Mouse (Mus musculus) macrophage (primary cell): Measurements from ENCODE around the gene Cdc25b. TPM values are rescaled to one million over a fixed set of nuclear protein-coding genes. Genes with fewer than 3 reads are reported as not detected.

Experiments
- H3K27ac ChIP-seq: fragments of 350-480 bp; formaldehyde crosslinking; 2 replicates; pipeline ENCODE4 v1.9.0; 2021
- H3K36me3 ChIP-seq: fragments of 350-480 bp; formaldehyde crosslinking; 2 replicates; pipeline ENCODE4 v1.9.0; 2021; ENCODE audit errors: inconsistent target
- H3K4me3 ChIP-seq: fragments of 350-480 bp; formaldehyde crosslinking; 2 replicates; pipeline ENCODE4 v1.9.0; 2021; ENCODE audit errors: inconsistent target
- H3K79me2 ChIP-seq: fragments of 350-480 bp; formaldehyde crosslinking; 2 replicates; pipeline ENCODE4 v1.9.0; 2021; ENCODE audit errors: inconsistent target
- WGBS: methylation state at CpG from one replicate; pipeline ENCODE4 v1.1.7; 2026; ENCODE audit warnings: inconsistent platforms; ENCODE audit not compliant: missing documents; 5-methylcytosine and 5-hydroxymethylcytosine counted together
- polyA plus RNA-seq: library from polyadenylated mRNA; stranded (reverse); fragments of 250-400 nt; gene quantifications from 3 replicates; pipeline ENCODE4 v1.2.4, GENCODE M21; 2018; ENCODE audit warnings: inconsistent platforms

Cdc25b gene
- polyA plus RNA-seq, 1 experiment from 2014 or later: 9.4 TPM

GRCm38 (mm10) chr2:131191005-131191390 is 4.2 kb downstream of the Cdc25b start:
- H3K79me2 ChIP-seq: peaks cover 23% of the 10 kb centered on the region
- no peak overlapping the region for H3K4me3 ChIP-seq
- H3K36me3 ChIP-seq: peaks cover 16% of the 10 kb centered on the region; the same call in 1 of the 2 replicates
- no peak overlapping the region for H3K27ac ChIP-seq
- WGBS: 68% methylated on average over 4 of the region's 7 CpGs

- peaks cover 16% of the 10 kb centered on the region; the same call in 1 of the 2 replicates for H3K36me3 ChIP-seq
- WGBS: 76% methylated on average over 13 of the region's 16 CpGs
- no peaks in the 10 kb centered on the region for H3K79me2 ChIP-seq
- no peak overlapping the region for H3K4me3 ChIP-seq
- no peak overlapping the region for H3K27ac ChIP-seq
Measured at GRCm38 (mm10) chr2:131196606-131197316, 10.0 kb downstream of the Cdc25b start.

GRCm38 (mm10) chr2:131200710-131201109 is 14.0 kb downstream of the Cdc25b start:
- WGBS: 91% methylated on average over 2 of the region's 2 CpGs
- Histone ChIP-seq H3K79me2 (no peaks in the 10 kb centered on the region), H3K4me3 (no peak overlapping the region), H3K36me3 (no peaks in the 10 kb centered on the region), H3K27ac (no peak overlapping the region)

DNA sequence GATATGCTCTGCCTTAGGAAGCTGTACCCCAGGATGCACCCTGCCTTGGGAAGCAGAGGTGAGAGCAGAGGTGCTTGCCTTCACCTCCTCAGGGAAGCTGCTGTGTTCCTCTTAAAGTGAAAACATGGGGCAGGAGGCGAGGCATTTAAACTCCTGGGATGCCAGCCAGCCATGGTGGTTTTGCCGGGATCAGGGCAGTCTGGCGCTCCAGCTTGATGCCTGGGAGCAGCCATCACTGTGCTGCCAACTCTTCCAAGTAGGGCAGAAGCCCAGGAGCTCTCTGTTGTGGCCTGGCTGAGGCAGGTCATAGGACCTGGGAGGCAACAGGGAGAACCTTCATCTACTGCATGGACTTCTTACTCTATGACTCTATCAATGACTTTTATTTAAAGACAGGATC is 14.5 kb downstream of the Cdc25b start:
- H3K4me3 ChIP-seq: no peak overlapping the region
- H3K27ac ChIP-seq: no peak overlapping the region
- H3K79me2 ChIP-seq: no peaks in the 10 kb centered on the region
- H3K36me3 ChIP-seq: no peaks in the 10 kb centered on the region
- WGBS: 94% methylated on average over 3 of the region's 3 CpGs

GRCm38 (mm10) chr2:131203816-131204409 is 17.2 kb downstream of the Cdc25b start:
- Histone ChIP-seq H3K4me3 (no peak overlapping the region), H3K79me2 (no peaks in the 10 kb centered on the region), H3K27ac (peak overlapping the region; percentile 97), H3K36me3 (no peaks in the 10 kb centered on the region)
- 82% methylated on average over 6 of the region's 6 CpGs for WGBS

DNA sequence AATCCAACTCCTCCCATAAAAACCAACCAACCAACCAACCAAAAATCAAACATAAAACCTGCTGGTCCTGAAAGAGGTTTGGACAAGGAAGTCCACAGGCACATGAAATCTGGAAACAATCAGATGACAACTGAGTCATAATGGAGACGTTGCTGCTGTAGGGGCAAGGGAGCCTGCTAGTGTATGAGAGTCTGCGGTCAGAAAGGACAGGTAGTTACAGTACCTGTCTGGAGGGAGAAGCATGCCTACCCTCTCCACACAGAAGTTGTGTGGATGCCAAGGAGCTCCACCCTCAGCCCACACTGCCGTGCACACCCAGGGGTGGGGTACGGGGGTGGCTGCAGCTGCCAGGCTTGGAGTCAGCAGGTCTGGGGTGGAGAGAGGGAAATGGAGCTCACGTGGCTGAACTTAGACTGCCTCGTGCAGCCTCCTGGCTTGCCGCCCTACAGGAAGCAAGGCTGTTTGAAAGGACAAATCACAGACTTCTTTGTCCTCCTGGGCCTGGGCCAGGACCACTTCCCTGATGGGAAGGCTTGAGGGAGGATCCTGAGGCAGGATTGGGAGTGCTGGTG is 17.7 kb downstream of the Cdc25b start:
- Histone ChIP-seq H3K4me3 (no peak overlapping the region), H3K27ac (peak overlapping the region; percentile 97), H3K36me3 (no peaks in the 10 kb centered on the region), H3K79me2 (no peaks in the 10 kb centered on the region)
- WGBS: 12% methylated on average over 5 of the region's 7 CpGs

DNA sequence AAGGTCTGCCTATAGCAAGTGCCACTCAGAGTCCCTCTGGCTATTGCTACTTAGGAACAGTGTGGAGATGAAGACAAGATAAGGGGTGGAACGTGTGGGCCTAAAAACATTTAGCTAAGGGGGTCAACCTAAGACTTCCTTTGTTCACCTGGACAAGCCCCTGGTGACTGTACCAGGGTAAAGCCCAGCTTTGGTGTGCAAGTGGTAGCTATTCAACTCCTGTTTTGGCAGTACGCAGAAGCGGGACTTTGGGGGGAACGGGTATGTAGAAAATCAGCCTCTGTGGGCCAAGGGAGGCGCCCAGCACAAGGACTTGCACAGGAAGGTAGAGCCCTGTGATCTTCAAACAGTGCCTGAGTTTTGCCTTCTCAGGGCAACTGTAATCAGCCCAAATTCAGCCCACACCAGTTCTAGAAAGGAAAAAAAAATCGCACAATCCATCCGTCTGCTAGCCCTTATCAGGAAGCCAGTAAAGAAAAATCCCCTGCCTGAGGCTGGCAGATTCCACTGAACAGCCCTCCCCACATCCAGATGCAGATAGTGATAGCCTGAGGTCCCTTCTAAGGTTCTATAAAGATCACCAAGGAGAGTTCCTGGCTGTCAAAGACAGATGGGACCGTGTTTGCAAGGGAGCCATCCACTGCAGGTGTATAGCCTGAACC is 18.9 kb downstream of the Cdc25b start:
- no peaks in the 10 kb centered on the region for H3K36me3 ChIP-seq
- no peak overlapping the region for H3K4me3 ChIP-seq
- peak overlapping the region; percentile 97 for H3K27ac ChIP-seq
- 83% methylated on average over 8 of the region's 8 CpGs for WGBS
- no peaks in the 10 kb centered on the region for H3K79me2 ChIP-seq

DNA sequence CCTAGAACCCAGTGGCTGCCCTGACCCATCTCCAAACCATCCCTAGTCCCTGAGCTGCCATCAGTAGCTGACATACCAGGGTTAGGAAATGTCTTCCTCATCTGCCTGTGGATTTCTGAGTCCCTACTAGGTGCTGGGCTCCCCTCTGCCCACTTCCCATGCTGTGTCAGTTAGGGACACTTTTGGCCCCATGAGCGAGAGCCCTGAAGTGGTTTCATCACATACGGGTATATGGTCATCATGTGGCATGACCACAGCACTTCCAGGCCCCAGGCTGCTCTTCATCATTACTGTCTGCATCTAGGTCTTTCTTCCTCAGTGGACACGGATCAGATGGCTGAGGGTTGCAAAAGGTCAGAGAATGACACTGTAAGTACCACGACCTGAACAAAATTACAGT is 20.0 kb downstream of the Cdc25b start, which contains the start of gene Ap5s1:
Gene Ap5s1 (plus strand): TSS at position 301 of the 400 bp plus-strand sequence.
- Histone ChIP-seq H3K27ac (peak within 1 kb of the TSS; percentile 97), H3K79me2 (peaks cover 7% of the 10 kb centered on the region; the same call in 1 of the 2 replicates), H3K36me3 (no peaks in the 10 kb centered on the region), H3K4me3 (no peak within 1 kb of the TSS; the same call in 1 of the 2 replicates)
- 55% methylated on average over 4 of the region's 4 CpGs for WGBS

DNA sequence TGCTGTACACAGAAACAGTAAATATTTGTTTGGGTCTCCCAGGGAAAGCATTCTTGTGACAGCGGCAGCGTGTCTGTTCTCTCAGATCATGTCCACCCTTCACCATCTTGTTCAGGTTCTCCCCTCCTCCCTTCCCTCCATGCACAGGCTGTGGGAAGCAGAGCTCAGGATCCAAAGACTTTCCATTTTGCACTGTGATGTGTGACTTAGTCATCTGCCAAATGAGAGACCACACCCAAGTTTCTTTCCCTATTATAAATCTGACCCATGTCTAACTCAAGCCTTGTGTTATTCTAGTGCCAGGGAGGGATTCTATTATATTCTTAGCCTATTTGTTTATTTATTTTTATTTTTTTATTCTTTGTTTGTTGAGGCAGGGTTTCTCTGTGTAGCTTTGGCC is 21.6 kb downstream of the Cdc25b start:
- peak overlapping the region; percentile 98 for H3K27ac ChIP-seq

GRCm38 (mm10) chr2:131209125-131209795 is 22.5 kb downstream of the Cdc25b start:
- Histone ChIP-seq H3K27ac (peak overlapping the region; percentile 98), H3K79me2 (peaks cover 19% of the 10 kb centered on the region; the same call in 1 of the 2 replicates), H3K4me3 (no peak overlapping the region), H3K36me3 (peaks cover 20% of the 10 kb centered on the region; the same call in 1 of the 2 replicates)
- 78% methylated on average over 4 of the region's 4 CpGs for WGBS

More for the DNA sequence above, 21.6 kb downstream of the Cdc25b start:
- 100% methylated on average over 2 of the region's 2 CpGs for WGBS
- Histone ChIP-seq H3K79me2 (peaks cover 19% of the 10 kb centered on the region; the same call in 1 of the 2 replicates), H3K36me3 (peaks cover 11% of the 10 kb centered on the region; the same call in 1 of the 2 replicates), H3K4me3 (no peak overlapping the region)

DNA sequence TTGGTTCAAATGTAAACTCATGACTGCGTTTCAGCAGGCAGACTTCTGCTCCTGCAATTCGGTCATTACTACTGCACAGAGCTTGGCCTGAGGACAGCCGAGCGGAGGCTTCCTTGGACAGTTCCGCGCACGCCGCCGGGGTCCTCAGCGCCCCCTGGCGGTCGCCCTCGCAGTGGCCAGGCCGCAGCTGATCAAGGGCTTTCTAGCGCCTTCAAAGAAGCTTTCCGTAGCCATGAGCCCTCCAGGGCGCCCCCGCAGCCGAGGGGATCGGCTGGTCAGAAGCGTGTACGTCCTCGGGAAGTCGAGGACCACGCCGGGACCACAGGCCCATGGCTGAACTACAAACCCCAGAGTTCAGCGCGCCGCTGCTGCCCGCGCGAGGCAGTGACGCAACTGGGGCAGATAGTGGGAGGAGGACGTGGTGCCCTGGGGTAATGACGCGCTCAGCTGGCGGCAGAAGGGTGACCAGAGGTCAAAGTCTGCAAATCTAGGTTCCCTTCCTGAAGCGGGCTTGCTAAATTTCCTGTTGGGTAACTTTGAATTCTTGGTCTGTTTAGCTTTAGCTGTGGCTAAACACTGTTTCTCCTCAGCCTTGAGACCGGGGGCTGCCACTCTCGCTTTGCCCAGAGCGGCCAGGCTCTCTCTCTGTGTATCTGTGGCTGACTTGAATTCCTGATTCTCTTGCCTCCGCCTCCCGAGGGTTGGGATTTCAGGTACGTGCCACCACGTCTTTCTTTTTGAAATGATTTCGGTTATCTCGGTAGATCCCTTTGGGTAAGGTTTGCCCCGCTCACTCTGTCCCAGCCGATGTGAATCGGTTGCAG is 23.4 kb downstream of the Cdc25b start:
- H3K27ac ChIP-seq: peak overlapping the region; percentile 98
- 1% methylated on average over 49 of the region's 50 CpGs for WGBS
- peaks cover 24% of the 10 kb centered on the region; the same call in 1 of the 2 replicates for H3K36me3 ChIP-seq
- H3K4me3 ChIP-seq: peak overlapping the region; percentile 84
- H3K79me2 ChIP-seq: peaks cover 19% of the 10 kb centered on the region; the same call in 1 of the 2 replicates

DNA sequence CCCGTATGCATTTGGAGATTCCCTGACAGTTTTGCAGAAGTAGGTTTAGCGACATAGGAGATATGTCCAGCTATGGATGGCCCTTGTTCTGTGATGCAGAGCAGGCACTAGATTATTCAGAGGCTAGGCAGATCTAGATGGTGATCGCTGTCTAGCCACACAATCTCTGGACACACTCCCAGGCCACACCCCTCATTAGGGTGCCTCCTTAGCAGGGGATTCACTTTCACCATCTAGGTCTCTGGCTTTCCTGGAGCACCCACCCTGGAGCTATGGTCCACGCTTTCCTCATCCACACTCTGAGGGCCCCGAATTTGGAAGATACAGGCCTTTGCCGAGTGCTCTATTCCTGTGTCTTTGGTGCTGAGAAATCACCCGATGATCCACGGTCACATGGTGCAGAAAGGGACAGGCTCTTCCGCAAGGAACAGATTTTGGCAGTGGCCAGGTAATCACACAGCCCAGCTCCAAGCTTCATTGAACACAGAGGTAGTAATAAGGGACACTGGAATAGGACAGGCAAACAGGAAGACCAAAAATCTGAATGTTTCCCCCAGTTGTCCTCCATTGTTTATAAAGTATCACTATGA is 24.4 kb downstream of the Cdc25b start:
- peaks cover 24% of the 10 kb centered on the region; the same call in 1 of the 2 replicates for H3K36me3 ChIP-seq
- H3K79me2 ChIP-seq: peaks cover 19% of the 10 kb centered on the region; the same call in 1 of the 2 replicates
- peak overlapping the region; percentile 84 for H3K4me3 ChIP-seq
- WGBS: 58% methylated on average over 9 of the region's 9 CpGs
- peak overlapping the region; percentile 98 for H3K27ac ChIP-seq

DNA sequence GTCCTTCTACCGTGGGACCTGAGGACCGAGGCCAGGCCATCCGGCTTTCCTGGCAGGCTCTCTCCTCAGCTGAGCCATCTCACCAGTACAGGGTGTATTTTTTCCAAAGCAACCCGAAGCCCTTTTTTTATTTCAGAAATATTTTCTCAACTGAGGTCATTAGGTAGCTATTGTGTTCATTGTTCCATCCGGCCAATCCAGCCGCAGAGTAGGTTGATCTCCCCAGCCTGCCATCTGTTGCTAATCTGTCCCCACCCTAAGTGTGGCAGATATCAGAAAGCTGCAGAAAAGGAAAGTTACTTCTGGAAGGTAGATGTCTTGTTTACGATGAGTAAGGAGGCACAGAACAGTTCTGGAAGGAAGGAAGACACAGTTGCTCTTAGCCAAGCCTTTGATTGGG is 27.0 kb downstream of the Cdc25b start:
- peaks cover 24% of the 10 kb centered on the region; the same call in 1 of the 2 replicates for H3K36me3 ChIP-seq
- H3K4me3 ChIP-seq: no peak overlapping the region
- WGBS: 93% methylated on average over 7 of the region's 7 CpGs
- H3K27ac ChIP-seq: no peak overlapping the region
- H3K79me2 ChIP-seq: peaks cover 19% of the 10 kb centered on the region; the same call in 1 of the 2 replicates
